Mouse (Mus musculus): ENCODE measurements around the gene Olfr96.
"Not testable (repeated sequence)": the region's sequence is repeated elsewhere in the genome, so short reads cannot be mapped to it uniquely, and the experiment has no call there.

Olfr96 gene

DNA sequence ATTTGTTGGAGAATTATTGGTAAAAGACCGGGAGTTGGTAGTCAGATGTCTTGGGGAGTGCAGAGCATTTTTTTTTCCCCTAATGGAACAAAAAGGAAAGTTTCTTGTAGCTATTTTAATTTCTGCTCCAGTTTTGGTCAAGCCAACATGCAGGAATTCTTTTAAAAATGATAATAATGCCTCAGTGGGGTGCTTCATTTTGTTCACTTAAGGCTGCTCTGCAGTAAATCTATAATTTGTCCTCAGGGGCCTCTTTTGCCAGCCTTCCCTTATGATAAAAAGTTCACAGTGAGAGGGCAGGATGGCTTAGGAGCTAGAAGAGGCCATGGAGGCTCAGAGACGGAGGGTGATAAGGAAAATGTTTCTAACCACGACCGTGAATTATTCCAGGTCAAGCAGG is at the start of gene Olfr96:
Olfr96 (plus strand) TSS at position 301 of the 400 bp plus-strand sequence.
- DNase-seq (ENCODE audit: low spot score in 2 of 2): no peak

DNA sequence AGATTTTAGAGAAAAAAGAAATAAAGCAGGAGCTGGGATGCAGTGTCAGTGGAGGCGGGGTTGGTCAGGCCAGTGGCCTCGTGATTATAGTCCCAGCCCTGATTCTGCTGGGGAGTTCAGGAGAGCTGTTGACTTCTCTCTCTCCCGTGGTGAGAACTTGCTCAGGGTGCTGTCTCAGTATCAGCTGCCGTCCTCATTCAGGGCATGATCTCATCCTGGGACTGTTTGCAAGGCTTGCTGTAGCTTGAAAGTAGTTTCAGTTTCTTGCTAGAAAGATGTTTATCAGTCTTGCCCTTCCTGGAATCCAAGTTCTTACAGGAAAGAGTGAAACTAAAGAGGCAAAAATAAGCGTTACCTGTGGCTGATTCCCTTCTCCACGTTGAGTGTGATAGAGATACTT is 34.5 kb upstream of the Olfr96 start:
- no peak for DNase-seq (ENCODE audit: low spot score in 2 of 2)

DNA sequence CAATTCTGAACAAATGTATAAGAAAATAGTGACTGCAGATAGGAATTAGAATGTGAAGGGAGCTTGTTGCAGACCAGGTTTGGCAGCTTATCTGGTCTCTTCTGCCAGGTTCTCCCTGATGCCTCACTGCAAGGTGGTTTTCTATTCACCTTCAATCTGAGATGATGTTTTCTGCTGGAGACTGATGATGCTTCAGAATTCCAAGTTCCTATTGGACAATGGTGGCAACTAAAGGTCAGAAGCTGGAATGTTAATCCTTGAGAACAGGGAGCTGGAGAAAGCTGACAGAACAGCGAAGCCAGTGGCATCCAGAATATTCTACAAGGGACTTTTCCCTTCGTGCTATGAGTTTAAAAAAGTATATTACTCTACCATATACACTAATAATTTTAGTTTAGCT is 29.2 kb upstream of the Olfr96 start:
- DNase-seq (ENCODE audit: low spot score in 2 of 2): peak; percentile 38 to 46

DNA sequence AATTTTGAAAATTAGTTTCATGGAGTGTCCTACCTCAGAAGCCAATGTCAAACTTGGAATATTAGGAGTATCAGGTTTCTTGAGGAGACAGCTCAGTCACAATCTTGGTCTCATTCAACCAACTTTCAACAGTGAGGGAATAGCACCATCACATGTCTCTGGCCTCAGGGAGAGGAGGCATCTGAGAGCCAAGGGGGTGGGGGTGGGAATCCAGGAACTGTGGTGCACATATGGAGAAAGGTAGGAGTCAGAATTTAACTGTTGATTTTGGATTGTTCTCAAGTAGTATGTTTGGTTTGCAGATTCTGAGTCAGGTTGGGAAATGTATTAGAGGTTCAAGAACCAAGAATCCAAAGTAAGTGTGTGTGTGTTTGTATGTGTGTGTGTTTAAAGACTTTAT is 26.9 kb upstream of the Olfr96 start:
- no peak for DNase-seq (ENCODE audit: low spot score in 2 of 2)

DNA sequence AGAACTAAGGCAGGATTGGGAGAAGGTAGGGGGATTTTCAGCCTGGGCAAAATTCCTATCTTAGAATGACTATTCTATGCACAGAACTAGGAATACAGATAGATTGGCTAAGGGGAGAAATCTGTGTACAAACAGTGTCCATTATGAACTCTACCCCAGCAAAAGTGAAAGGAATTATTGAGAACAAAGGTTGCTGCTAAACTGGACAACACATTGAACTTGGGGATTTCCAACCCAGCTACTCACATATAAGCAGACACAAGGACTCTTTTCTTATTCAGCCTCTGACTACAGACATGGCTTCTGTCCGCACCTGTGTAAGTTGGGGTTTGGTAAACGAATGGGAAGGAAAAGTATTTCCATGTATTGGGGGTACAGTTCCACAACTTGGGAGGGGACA is 26.3 kb upstream of the Olfr96 start, which contains the start of gene Ubd:
Ubd (plus strand) TSS at position 237 of the 400 bp plus-strand sequence.
- no peak for DNase-seq (ENCODE audit: low spot score in 2 of 2)

DNA sequence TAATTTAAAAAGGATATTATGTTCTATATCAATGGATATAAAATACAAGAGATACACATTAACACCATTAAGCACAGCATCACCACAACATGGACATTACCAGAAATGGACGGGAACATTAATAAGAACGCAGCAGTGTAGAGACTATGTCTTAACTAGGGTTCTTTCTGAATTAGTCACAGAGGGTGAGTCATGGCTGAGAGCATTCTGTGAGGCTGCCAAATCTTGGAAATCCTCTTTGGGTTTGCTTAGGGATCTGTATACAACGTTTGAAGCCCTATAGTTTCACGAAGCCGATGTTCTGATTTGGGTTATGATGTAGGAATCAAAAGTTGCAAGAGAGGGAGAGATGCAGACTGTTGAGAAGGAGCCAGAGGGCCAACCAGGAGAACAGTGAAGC is 25.2 kb upstream of the Olfr96 start:
- no peak for DNase-seq (ENCODE audit: low spot score in 2 of 2)

DNA sequence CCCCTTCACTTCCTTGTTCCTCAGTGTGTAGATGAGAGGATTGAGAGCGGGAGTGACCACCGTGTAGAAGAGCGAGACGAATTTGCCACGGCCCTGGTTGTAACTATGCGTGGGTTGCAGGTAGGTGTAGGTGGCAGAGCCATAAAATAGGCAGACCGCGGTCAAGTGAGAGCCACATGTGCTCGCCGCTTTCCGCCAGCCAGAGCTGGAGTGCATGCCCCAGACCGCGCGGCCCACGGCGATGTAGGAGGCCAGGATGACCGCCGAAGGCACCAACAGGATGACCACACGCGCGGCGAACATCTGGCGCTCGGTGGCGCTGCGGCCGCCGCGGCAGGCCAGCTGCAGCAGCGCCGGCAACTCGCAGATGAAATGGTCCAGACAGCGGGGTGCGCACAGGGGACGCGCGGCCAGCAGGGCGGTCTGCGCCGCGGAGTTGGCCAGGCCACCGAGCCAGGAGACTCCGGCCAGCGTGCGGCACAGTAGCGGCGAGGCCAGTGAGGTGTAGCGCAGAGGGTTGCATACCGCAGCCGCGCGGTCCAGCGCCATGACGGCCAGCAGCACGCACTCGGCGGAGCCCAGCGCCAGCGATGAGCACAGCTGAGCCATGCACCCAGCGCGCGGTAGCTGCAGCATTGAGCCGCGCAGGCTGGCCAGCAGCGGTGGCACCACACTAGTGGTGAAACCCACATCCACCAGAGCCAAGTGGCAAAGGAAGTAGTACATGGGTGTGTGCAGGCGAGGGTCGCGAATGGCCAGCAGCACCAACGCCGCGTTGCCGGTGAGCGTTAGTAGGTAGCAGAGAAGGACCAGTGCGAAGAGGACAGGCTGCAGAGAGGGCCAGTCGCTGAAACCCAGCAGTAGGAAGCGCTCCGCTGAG is 22.9 kb upstream of the Olfr96 start:
- peak; percentile 37 to 49 for DNase-seq (ENCODE audit: low spot score in 2 of 2)

DNA sequence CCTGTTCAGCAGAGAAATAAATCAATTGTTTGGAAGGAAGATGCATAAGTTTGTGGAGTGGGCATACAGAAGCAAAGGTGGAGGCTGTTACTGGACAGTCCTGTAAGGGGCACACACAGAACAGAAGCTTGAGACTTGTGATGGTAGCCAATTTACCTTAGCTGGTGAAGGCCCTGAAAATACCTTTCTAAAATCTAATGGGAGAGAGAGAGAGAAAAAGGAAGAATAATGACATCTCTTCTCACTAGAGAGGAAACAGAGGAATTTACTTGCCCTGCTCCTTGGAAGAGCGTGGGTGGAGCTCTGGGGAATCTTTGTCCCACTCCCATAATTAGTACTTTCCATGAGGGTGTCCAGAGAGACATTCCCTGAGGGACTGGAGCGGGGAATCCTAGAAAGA is 19.1 kb upstream of the Olfr96 start, which contains the start of gene Olfr94:
Olfr94 (minus strand) TSS at position 101 of the 400 bp plus-strand sequence.
- no peak for DNase-seq (ENCODE audit: low spot score in 2 of 2)

DNA sequence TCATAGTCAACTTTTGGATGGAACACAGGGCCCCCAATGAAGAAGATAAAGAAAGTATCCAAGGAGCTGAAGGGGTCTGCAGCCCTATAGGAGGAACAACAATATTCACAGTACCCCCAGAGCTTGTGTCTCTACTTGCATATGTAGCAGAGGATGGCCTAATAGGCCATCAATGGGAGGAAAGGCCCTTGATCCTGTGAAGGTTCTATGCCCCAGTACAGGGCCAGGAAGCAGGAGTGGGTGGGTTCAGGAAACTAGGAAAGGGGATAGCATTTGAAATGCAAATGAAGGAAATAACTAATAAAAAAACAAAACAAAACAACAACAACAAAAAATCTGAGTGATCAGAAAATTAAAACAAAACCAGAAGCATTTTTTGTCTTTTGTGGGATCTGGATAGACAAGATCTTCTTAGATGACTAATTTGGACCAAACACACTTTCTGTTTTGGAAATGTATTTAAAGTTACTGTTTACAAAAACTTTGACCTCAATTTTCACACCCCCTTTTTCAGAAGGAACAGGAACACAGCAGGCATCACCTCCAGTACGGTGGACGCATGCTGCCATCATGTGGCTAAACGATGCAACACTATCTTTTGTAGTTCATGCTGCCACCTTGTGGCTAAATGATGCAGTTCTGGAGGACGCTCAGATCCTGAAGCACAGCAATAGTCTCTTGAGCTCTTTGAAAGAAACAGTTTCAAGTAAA is 16.6 kb upstream of the Olfr96 start:
- DNase-seq (ENCODE audit: low spot score in 2 of 2): peak; percentile 89 to 91

DNA sequence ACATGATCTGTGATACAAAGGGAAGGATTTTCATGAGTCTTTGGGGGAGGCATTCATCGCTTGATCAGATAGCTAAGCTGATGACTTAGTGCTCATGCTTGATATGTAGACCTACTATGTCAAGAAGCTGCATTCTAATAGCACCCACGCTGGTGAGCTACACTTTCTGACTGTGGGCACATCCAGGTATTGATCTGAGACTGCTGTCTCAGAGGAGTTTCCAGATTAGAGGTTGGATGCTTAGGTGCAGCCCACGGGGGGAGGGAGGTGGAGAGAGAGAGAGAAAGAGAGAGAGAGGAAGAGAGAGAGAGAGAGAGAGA is 16.1 kb upstream of the Olfr96 start:
- DNase-seq (ENCODE audit: low spot score in 2 of 2): no peak

DNA sequence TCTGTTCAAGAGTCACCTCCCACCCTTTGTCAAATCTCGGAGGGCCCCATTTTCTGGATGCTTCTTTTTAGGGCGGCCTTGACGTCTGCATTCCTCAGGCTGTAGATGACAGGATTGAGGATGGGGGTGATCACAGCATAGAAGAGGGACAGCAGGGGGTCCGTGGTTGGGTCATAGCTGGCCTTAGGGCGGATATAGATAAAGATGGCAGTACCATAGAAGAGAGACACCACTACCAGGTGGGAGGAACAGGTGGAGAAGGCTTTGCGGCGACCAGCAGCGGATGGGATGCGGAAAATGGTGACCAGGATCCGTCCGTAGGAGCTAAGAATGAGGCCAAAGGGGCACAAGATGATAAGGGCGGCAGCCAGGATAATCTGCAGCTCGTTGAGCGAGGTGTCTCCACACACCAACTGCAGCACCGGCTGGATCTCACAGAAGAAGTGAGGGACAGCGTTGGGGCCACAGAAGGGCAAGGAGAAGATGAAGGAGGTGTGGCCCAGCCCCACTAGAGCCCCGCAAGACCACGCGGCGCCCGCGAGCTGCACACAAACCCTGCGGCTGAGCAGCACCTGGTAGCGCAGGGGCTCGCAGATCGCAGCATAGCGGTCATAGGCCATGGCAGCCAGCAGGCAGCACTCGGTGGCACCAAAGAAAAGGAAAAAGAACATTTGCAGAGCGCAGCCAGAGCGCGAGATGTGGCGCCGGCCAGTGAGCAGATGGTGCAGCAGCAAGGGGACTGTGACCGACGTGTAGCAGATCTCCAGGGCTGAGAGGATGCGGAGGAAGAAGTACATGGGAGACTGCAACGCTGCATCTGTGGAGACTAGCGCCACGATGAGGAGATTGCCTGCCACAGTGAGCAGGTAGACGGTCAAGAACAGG is 8.8 kb upstream of the Olfr96 start:
- peak; percentile 35 to 40 for DNase-seq (ENCODE audit: low spot score in 2 of 2)

DNA sequence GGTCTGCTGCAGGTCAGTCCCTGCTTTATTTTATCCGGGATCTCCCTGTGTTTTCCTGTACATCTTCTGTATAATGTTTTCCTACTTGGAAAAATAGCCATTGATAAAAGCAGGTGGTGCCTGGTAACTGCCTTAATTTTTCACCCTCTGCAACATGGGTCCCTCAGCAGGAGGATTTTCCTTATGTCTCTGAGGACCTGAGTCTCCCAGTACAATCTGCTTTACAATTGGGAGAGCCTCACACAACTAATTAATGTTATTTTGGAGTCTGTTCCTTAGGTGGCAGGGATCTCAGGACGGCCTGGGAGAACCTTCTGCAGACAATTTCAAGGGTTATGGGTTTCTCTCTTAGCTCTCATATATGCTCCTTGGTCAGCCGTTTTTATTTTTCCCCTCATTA is 6.9 kb upstream of the Olfr96 start, which contains the start of gene Olfr95:
Olfr95 (minus strand) TSS at position 101 of the 400 bp plus-strand sequence.
- no peak for DNase-seq (ENCODE audit: low spot score in 2 of 2)

DNA sequence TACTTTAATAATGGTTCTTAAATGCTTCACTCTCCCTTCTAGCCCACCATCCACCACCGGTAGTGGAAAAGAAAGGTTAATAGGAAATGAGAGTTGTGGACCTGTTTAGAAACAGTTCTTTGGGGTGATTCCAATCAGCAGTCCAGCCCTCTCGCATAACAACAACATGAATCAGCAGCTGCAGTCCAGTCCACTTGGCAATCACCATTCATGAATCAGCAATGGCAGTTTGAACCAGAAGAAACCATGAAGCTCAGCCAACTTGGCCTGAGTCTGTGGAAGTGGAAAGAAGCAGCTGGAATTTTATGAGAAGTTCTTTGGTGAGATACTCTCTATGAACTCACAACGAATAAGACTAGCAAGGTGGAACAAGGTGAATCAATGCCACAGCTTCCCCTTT is 1.5 kb upstream of the Olfr96 start:
- DNase-seq (ENCODE audit: low spot score in 2 of 2): no peak

DNA sequence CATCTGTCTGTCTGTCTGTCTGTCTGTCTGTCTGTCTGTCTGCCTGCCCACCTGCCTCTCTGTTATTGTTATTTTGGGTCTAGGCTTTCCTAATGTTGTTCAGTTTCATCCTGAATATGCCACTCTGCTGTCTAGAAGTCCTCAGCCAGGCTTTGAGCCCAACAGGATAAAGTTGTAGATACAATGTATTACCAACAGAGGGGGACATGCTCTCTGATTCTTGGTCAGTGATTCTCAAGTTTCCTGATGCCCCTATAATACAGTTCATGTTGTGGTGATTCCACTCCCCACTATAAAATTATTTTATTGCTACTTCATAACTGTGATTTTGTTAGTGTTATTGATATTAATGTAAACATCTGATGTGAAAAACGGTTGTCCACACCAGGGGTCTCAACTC is 1.9 kb downstream of the Olfr96 start:
- DNase-seq (ENCODE audit: low spot score in 2 of 2): no peak

DNA sequence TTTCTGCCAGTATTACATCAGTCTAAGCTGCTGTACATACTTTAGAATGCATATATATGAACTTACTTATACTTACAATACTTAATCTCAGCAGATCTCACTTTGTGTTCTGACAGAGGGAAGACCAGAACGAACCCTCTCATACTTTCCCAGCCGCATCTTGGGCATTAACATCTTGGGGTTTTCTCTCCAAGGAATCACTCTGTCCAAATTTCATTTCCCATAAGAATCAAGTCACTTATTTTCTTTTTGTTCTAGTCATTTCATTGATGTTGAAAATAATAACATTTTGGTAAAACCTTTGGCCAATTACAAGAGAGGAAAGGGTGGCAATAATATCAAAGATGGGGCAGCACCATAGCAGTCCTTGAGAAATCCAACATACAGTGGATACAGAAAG is 17.3 kb downstream of the Olfr96 start, which contains the start of gene Olfr97:
Olfr97 (minus strand) TSS at position 101 of the 400 bp plus-strand sequence.
- DNase-seq (ENCODE audit: low spot score in 2 of 2): not testable (repeated sequence)

DNA sequence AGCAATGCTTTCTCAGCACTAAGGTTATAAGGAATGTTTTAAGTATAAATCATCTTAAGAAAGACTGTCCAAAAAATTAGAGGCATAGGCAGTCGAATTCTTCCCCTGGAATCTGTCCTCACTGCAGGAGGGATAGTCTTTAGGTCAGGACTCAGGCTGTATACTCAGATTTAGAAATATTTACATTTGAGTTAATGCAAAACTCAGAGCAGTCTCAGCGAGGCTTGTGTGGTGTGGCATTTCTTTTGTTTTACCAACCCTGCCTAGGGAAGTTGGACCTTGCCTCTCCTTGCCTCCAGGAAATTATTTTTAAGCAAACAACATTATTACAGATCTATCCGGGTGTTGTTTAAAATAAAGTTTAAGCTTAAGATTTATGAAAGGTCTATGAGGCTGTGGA is 22.3 kb downstream of the Olfr96 start:
- no peak for DNase-seq (ENCODE audit: low spot score in 2 of 2)

DNA sequence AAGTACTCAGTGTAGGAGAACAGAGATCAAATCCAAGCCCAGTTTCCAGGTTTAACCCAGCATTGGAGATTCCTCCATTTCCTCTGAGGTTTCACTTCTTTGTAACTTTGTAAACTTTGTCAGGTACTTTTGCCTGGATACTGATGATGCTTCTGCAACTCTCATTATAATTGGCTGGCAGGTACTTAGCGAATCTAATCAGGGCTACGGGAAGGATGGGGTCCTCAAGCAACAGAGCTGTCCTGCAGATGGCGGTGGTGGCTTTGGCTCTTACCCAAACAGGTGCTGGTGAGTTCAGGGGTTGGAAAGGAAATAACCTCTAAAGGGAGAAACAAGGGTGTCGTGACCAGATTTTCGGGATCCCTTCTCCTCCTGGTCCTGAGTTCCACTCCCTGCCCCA is 26.8 kb downstream of the Olfr96 start:
- peak; percentile 38 to 58 for DNase-seq (ENCODE audit: low spot score in 2 of 2)

DNA sequence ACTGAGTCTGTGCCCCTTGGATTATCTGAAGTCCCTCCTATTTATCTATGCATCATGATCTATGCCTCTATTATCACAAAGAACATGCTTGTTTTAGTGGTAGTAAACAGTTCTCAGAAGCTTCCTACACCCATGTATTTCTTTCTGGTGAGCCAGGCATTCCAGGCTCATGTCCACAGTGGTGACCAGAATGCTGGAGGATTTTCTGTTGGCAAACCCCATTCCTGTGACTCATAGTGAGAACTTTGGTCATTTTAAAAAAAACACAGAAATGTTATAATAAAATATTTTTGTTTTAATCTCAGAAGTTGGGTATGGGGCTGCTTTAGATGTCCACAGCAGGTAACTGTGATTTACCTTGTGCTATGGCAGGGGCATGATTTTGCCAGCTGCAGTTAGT is 29.5 kb downstream of the Olfr96 start:
- no peak for DNase-seq (ENCODE audit: low spot score in 2 of 2)

DNA sequence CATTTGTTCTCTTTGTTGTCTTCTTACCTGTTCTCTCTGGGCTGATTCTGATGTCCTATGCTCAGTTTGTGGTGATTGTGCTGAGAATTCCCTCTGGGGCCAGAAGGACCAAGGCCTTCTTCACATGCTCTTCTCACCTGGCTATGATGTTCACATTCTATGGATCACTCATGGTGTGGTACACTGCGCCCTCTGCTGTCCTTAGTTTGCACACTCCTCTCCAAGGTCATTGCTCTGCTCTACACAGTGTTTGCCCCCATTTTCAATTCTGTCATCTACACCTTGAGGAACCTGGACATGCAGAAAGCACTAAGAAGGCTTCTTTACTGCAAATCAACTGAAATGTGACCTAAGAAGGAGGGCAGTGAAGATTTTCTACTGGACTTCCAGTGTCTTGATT is 30.6 kb downstream of the Olfr96 start:
- DNase-seq (ENCODE audit: low spot score in 2 of 2): no peak

DNA sequence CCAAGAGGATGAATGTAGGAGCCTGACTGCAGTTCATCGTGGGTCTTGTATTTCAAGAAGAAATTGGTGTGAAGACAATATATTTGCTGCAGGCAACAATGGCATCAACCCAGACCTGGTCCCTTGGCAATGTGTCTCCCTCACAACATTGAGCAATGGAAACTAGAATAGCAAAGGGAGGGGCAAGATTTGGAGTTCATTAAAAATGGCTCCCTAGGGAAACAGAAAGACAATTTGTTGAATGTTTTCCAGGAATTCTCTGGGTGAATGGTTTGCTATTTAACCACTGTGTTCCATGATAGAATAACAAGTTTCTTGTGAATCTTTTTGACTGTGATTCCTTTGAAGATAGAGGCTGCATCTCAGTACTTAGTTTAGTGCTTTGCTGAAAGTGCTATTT is 43.7 kb downstream of the Olfr96 start, which contains the start of gene Olfr98:
Olfr98 (minus strand) TSS at position 124 of the 400 bp plus-strand sequence.
- no peak for DNase-seq (ENCODE audit: low spot score in 2 of 2)

DNA sequence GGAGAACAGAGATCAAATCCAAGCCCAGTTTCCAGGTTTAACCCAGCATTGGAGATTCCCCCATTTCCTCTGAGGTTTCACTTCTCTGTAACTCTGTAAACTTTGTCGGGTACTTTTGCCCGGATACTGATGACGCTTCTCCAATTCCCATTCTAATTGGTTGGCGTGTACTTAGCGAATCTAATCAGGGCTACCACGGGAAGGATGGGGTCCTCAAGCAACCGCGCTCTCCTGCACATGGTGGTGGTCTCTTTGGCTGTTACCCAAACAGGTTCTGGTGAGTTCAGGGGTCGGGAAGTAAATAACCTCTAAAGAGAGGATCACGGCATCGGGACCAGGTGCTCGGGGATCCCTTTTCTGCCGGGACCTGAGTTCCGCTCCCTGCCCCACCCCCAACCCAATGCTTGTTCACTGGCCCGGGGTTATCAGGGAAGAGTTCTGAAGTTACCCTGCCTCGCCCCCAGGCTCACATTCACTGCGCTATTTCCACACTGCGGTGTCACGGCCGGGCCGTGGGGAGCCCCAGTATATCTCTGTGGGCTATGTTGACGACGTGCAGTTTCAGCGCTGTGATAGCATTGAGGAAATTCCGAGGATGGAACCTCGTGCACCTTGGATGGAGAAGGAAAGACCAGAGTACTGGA is 50.2 kb downstream of the Olfr96 start, which contains the start of gene H2-M3:
H2-M3 (plus strand) TSS at position 163 of the 644 bp plus-strand sequence.
- DNase-seq (ENCODE audit: low spot score in 2 of 2): peak; percentile 92 to 94

Measured in right cerebral cortex, postnatal 10 days (tissue).